Mouse (Mus musculus): ENCODE results near the gene Tob1.

- TF ChIP-seq CTCF (IDR thresholded peaks at IDR 0.05; ENCODE audit: low read depth) = no peak
- TF ChIP-seq EP300 (IDR thresholded peaks at IDR 0.05; ENCODE audit: low read depth) = no peak
Measured at GRCm38 (mm10) chr11:94180194-94180593, 31.1 kb upstream of the Tob1 start.
